Mouse (Mus musculus) kidney, postnatal 25 days (tissue): ENCODE measurements around the gene Synm.

Experiments used
- DNase-seq, 2 experiments: peaks; one replicate each; pipeline ENCODE4 v3.0.0; 2021; ENCODE audit warnings: mixed read lengths in 2 of 2

Gene Synm

GRCm38 (mm10) chr7:67695906-67696305 lies 63.6 kb downstream of the Synm start:
- no peak for DNase-seq

- no peak for DNase-seq
Observed at GRCm38 (mm10) chr7:67692791-67693538, 66.6 kb downstream of the Synm start.

- DNase-seq: no peak
Observed at GRCm38 (mm10) chr7:67692141-67692540, 67.4 kb downstream of the Synm start.

- DNase-seq: peak; percentile 36 to 79
Observed at GRCm38 (mm10) chr7:67691036-67691435, 68.5 kb downstream of the Synm start.

GRCm38 (mm10) chr7:67689793-67690192 lies 69.7 kb downstream of the Synm start:
- no peak for DNase-seq

GRCm38 (mm10) chr7:67688281-67688680 lies 71.3 kb downstream of the Synm start:
- DNase-seq: peak; percentile 56 to 62

GRCm38 (mm10) chr7:67686545-67686944 lies 73.0 kb downstream of the Synm start:
- no peak for DNase-seq

- no peak for DNase-seq
Observed at GRCm38 (mm10) chr7:67683006-67683405, 76.5 kb downstream of the Synm start.

GRCm38 (mm10) chr7:67681078-67681477 lies 78.5 kb downstream of the Synm start:
- DNase-seq: no peak
